Mouse (Mus musculus) MEL (cell line): ENCODE results near the gene Arap1. TPM values are rescaled to one million over a fixed set of nuclear protein-coding genes. Genes with fewer than 3 reads are reported as not detected.

Experiments used
- DNase-seq: peaks from one replicate; pipeline ENCODE4 v3.0.0; 2011; ENCODE audit warnings: low read depth, low spot score
- H3K27ac ChIP-seq: 2 replicates; pipeline ENCODE4 v1.5.1; 2012; ENCODE audit warnings: low read depth, mild to moderate bottlenecking, control low read depth, low read length, moderate library complexity; ENCODE audit not compliant: control insufficient read depth
- H3K27me3 ChIP-seq, 2 experiments: fragments of 150-350 bp in 1 of 2; sonication (generic) in 1 of 2; 2 replicates each; pipeline ENCODE4 v1.6.1; 2012; ENCODE audit warnings: low read length in 2 of 2, mild to moderate bottlenecking in 2 of 2, improper control_type of control experiment in 1 of 2, moderate library complexity in 1 of 2; ENCODE audit not compliant: insufficient read depth in 2 of 2, control insufficient read depth in 1 of 2
- H3K36me3 ChIP-seq, 2 experiments: 2 replicates each; pipeline ENCODE4 v1.6.1; 2012 to 2014; ENCODE audit warnings: low read length in 2 of 2, improper control_type of control experiment in 1 of 2, inconsistent platforms in 1 of 2, mild to moderate bottlenecking in 1 of 2; ENCODE audit not compliant: insufficient read depth in 2 of 2, control insufficient read depth in 1 of 2
- H3K4me1 ChIP-seq, 2 experiments: fragments of 150-350 bp in 1 of 2; sonication (generic) in 1 of 2; 2 replicates each; pipeline ENCODE4 v1.6.1; 2012; ENCODE audit warnings: low read length in 2 of 2, improper control_type of control experiment in 1 of 2, mild to moderate bottlenecking in 1 of 2; ENCODE audit not compliant: insufficient read depth in 2 of 2, control insufficient read depth in 1 of 2
- H3K4me3 ChIP-seq, 2 experiments: fragments of 150-350 bp in 1 of 2; sonication (generic) in 1 of 2; 2 replicates each; pipeline ENCODE4 v1.5.1; 2012; ENCODE audit warnings: low read depth in 2 of 2, low read length in 2 of 2, mild to moderate bottlenecking in 2 of 2, moderate library complexity in 2 of 2, control low read depth in 1 of 2, improper control_type of control experiment in 1 of 2; ENCODE audit not compliant: control insufficient read depth in 1 of 2, insufficient read depth in 1 of 2
- H3K79me2 ChIP-seq: 2 replicates; pipeline ENCODE4 v1.6.1; 2012; ENCODE audit warnings: mild to moderate bottlenecking, low read length, moderate library complexity; ENCODE audit not compliant: control insufficient read depth, poor library complexity, insufficient read depth
- H3K9ac ChIP-seq: 2 replicates; pipeline ENCODE4 v1.6.1; 2012; ENCODE audit warnings: low read depth, mild to moderate bottlenecking, control low read depth, low read length, moderate library complexity; ENCODE audit not compliant: control insufficient read depth, poor library complexity, severe bottlenecking
- H3K9me3 ChIP-seq: fragments of 150-350 bp; sonication (generic); replicated peaks from 2 replicates; pipeline ENCODE4 v1.6.1; 2012; ENCODE audit warnings: mild to moderate bottlenecking, low read length, improper control_type of control experiment, moderate library complexity; ENCODE audit not compliant: insufficient read depth
- BHLHE40 ChIP-seq: IDR thresholded peaks from 2 replicates; pipeline ENCODE4 v1.6.1; 2012; ENCODE audit warnings: low read depth, mild to moderate bottlenecking, inconsistent platforms, low read length, improper control_type of control experiment, borderline replicate concordance
- CHD1 ChIP-seq: IDR thresholded peaks from 2 replicates; pipeline ENCODE4 v1.6.1; 2012; ENCODE audit warnings: low read depth, mild to moderate bottlenecking, inconsistent platforms, low read length, improper control_type of control experiment
- CHD2 ChIP-seq: IDR thresholded peaks from 2 replicates; pipeline ENCODE4 v1.6.1; 2011; ENCODE audit warnings: low read length, improper control_type of control experiment
- CTCF ChIP-seq, 3 experiments: IDR thresholded peaks in 2 of 3; conservative IDR thresholded peaks in 1 of 3; 2 replicates each; pipeline ENCODE4 v1.5.1; 2011 to 2012; ENCODE audit warnings: low read length in 3 of 3, low read depth in 2 of 3, mild to moderate bottlenecking in 2 of 3, improper control_type of control experiment in 1 of 3, inconsistent platforms in 1 of 3, mixed read lengths in 1 of 3, moderate library complexity in 1 of 3; ENCODE audit not compliant: control insufficient read depth in 1 of 3, insufficient read depth in 1 of 3, poor library complexity in 1 of 3, severe bottlenecking in 1 of 3
- E2F4 ChIP-seq: IDR thresholded peaks from 2 replicates; pipeline ENCODE4 v1.6.1; 2011; ENCODE audit warnings: low read depth, low read length, improper control_type of control experiment, borderline replicate concordance
- ELF1 ChIP-seq: IDR thresholded peaks from 2 replicates; pipeline ENCODE4 v1.6.1; 2014; ENCODE audit warnings: low read depth, mild to moderate bottlenecking, inconsistent platforms, low read length, improper control_type of control experiment, moderate library complexity
- EP300 ChIP-seq, 2 experiments: IDR thresholded peaks; 2 replicates each; pipeline ENCODE4 v1.6.1; 2011; ENCODE audit warnings: improper control_type of control experiment in 2 of 2, low read length in 2 of 2, low read depth in 1 of 2, mild to moderate bottlenecking in 1 of 2
- ETS1 ChIP-seq: IDR thresholded peaks from 2 replicates; pipeline ENCODE4 v1.6.1; 2012; ENCODE audit warnings: low read depth, mild to moderate bottlenecking, inconsistent platforms, low read length, improper control_type of control experiment, moderate library complexity
- GABPA ChIP-seq: IDR thresholded peaks from 2 replicates; pipeline ENCODE4 v1.6.1; 2012; ENCODE audit warnings: low read depth, mild to moderate bottlenecking, inconsistent platforms, low read length, improper control_type of control experiment, moderate library complexity
- GATA1 ChIP-seq: IDR thresholded peaks from 2 replicates; pipeline ENCODE4 v1.6.1; 2011; ENCODE audit warnings: low read depth, low read length, improper control_type of control experiment
- HCFC1 ChIP-seq: IDR thresholded peaks from 2 replicates; pipeline ENCODE4 v1.6.1; 2012; ENCODE audit warnings: low read depth, mild to moderate bottlenecking, inconsistent platforms, low read length, improper control_type of control experiment, moderate library complexity
- JUND ChIP-seq: IDR thresholded peaks from 2 replicates; pipeline ENCODE4 v1.6.1; 2011; ENCODE audit warnings: low read depth, mild to moderate bottlenecking, improper control_type of control experiment, low read length
- KAT2A ChIP-seq: conservative IDR thresholded peaks from 2 replicates; pipeline ENCODE4 v1.6.1; 2012; ENCODE audit warnings: low read depth, low read length, improper control_type of control experiment, inconsistent platforms
- MAX ChIP-seq: IDR thresholded peaks from 2 replicates; pipeline ENCODE4 v1.6.1; 2011; ENCODE audit warnings: low read length, improper control_type of control experiment
- MAZ ChIP-seq: IDR thresholded peaks from 2 replicates; pipeline ENCODE4 v1.6.1; 2012; ENCODE audit warnings: low read depth, mild to moderate bottlenecking, inconsistent platforms, low read length, improper control_type of control experiment
- MEF2A ChIP-seq: IDR thresholded peaks from 2 replicates; pipeline ENCODE4 v1.6.1; 2014; ENCODE audit warnings: low read depth, mild to moderate bottlenecking, inconsistent platforms, low read length, improper control_type of control experiment; ENCODE audit not compliant: poor library complexity, insufficient replicate concordance, severe bottlenecking; ENCODE audit errors: extremely low read depth
- MXI1 ChIP-seq: IDR thresholded peaks from 2 replicates; pipeline ENCODE4 v1.6.1; 2011; ENCODE audit warnings: mild to moderate bottlenecking, low read depth, low read length, improper control_type of control experiment
- MYB ChIP-seq: IDR thresholded peaks from 2 replicates; pipeline ENCODE4 v1.6.1; 2011; ENCODE audit warnings: mild to moderate bottlenecking, low read depth, low read length, improper control_type of control experiment
- MYC ChIP-seq: IDR thresholded peaks from 2 replicates; pipeline ENCODE4 v1.6.1; 2011; ENCODE audit warnings: low read depth, mild to moderate bottlenecking, low read length, improper control_type of control experiment, moderate library complexity
- NELFE ChIP-seq: IDR thresholded peaks from 2 replicates; pipeline ENCODE4 v1.6.1; 2011; ENCODE audit warnings: low read depth, low read length, improper control_type of control experiment
- NRF1 ChIP-seq: IDR thresholded peaks from 2 replicates; pipeline ENCODE4 v1.6.1; 2014; ENCODE audit warnings: low read depth, mild to moderate bottlenecking, inconsistent platforms, low read length, improper control_type of control experiment, moderate library complexity; ENCODE audit not compliant: poor library complexity, insufficient read depth, severe bottlenecking
- POLR2A ChIP-seq, 2 experiments: IDR thresholded peaks; 2 replicates each; pipeline ENCODE4 v1.6.1; 2011 to 2012; ENCODE audit warnings: low read length in 2 of 2, mild to moderate bottlenecking in 2 of 2, control low read depth in 1 of 2, improper control_type of control experiment in 1 of 2, low read depth in 1 of 2, moderate library complexity in 1 of 2; ENCODE audit not compliant: control insufficient read depth in 1 of 2, insufficient read depth in 1 of 2, poor library complexity in 1 of 2
- POLR2AphosphoS2 ChIP-seq: IDR thresholded peaks from 2 replicates; pipeline ENCODE4 v1.6.1; 2011; ENCODE audit warnings: low read length, improper control_type of control experiment
- RAD21 ChIP-seq: IDR thresholded peaks from 2 replicates; pipeline ENCODE4 v1.6.1; 2011; ENCODE audit warnings: mild to moderate bottlenecking, low read depth, low read length, improper control_type of control experiment
- SIN3A ChIP-seq: IDR thresholded peaks from 2 replicates; pipeline ENCODE4 v1.6.1; 2012; ENCODE audit warnings: low read length, improper control_type of control experiment, inconsistent platforms
- SMC3 ChIP-seq: IDR thresholded peaks from 2 replicates; pipeline ENCODE4 v1.6.1; 2011; ENCODE audit warnings: low read depth, low read length, improper control_type of control experiment
- TAL1 ChIP-seq: IDR thresholded peaks from 2 replicates; pipeline ENCODE4 v1.6.1; 2012; ENCODE audit warnings: mild to moderate bottlenecking, inconsistent platforms, low read length, moderate library complexity, mixed read lengths
- TBP ChIP-seq: IDR thresholded peaks from 2 replicates; pipeline ENCODE4 v1.8.0; 2011; ENCODE audit warnings: low read depth, low read length, improper control_type of control experiment
- UBTF ChIP-seq: IDR thresholded peaks from 2 replicates; pipeline ENCODE4 v1.6.1; 2012; ENCODE audit warnings: low read depth, mild to moderate bottlenecking, inconsistent platforms, low read length, improper control_type of control experiment, moderate library complexity, borderline replicate concordance; ENCODE audit not compliant: insufficient read depth
- USF1 ChIP-seq: IDR thresholded peaks from 2 replicates; pipeline ENCODE4 v1.6.1; 2014; ENCODE audit warnings: low read depth, mild to moderate bottlenecking, inconsistent platforms, low read length, improper control_type of control experiment, moderate library complexity
- ZC3H11A ChIP-seq: IDR thresholded peaks from 2 replicates; pipeline ENCODE4 v1.6.1; 2012; ENCODE audit warnings: low read depth, mild to moderate bottlenecking, inconsistent platforms, low read length, improper control_type of control experiment
- ZMIZ1 ChIP-seq: IDR thresholded peaks from 2 replicates; pipeline ENCODE4 v1.6.1; 2012; ENCODE audit warnings: low read depth, mild to moderate bottlenecking, inconsistent platforms, low read length, improper control_type of control experiment, moderate library complexity
- ZNF384 ChIP-seq: IDR thresholded peaks from 2 replicates; pipeline ENCODE4 v1.6.1; 2012; ENCODE audit warnings: low read depth, mild to moderate bottlenecking, inconsistent platforms, low read length, improper control_type of control experiment
- polyA plus RNA-seq, 2 experiments: library from polyadenylated mRNA; stranded (reverse) in 1 of 2; unstranded in 1 of 2; fragments of >175 nt in 1 of 2; fragments of >200 nt in 1 of 2; gene quantifications; 2 replicates each; pipeline versions ENCODE4 v1.2.1 to v1.2.4; 2012; ENCODE audit warnings: low replicate concordance in 2 of 2, low read depth in 1 of 2; ENCODE audit not compliant: insufficient read length in 2 of 2, insufficient read depth in 1 of 2, missing spikeins in 1 of 2
- total RNA-seq: library from RNA; depleted of rRNA; stranded (reverse); fragments of 300-350 nt; gene quantifications from 2 replicates; pipeline ENCODE4 v1.2.3, GENCODE M21; 2012

Gene Arap1
- total and polyA plus RNA-seq, 3 experiments, result 13.6 to 27.1 TPM; not detected in 1

GRCm38 (mm10) chr7:101450422-101451401 lies 102.8 kb downstream of the Arap1 start:
- Histone ChIP-seq H3K27me3 (peaks cover 4 to 6% of the 10 kb centered on the region in 2 experiments), H3K27ac (no peak overlapping the region), H3K9me3 (no peaks in the 10 kb centered on the region), H3K79me2 (no peaks in the 10 kb centered on the region), H3K4me3 (peak overlapping the region; percentile 72 to 93), H3K36me3 (no peaks in the 10 kb centered on the region), H3K9ac (peak overlapping the region; percentile 46), H3K4me1 (no peaks in the 10 kb centered on the region)
- peak; percentile 84 for DNase-seq
- TF ChIP-seq ETS1 (no peak), MXI1 (peak; percentile 93), POLR2AphosphoS2 (no peak), SIN3A (peak; percentile 58; the same call in 1 of the 2 replicates), ELF1 (0 out of 2 replicates have a peak, but pooled peaks have one; percentile 19), ZNF384 (no peak), NELFE (no peak), BHLHE40 (peak; percentile 11; the same call in 1 of the 2 replicates), CTCF (IDR thresholded peaks at IDR 0.05 in 2 of 3, conservative IDR thresholded peaks at IDR 0.05 in 1 of 3; ENCODE audit: control insufficient read depth in 1 of 3, insufficient read depth in 1 of 3, low read depth in 2 of 3, low read length in 3 of 3, poor library complexity in 1 of 3, severe bottlenecking in 1 of 3) (peak; percentile 92 to 98 (median 95)), TAL1 (no peak), POLR2A (IDR thresholded peaks at IDR 0.05; ENCODE audit: control insufficient read depth in 1 of 2, insufficient read depth in 1 of 2, low read depth in 1 of 2, low read length in 2 of 2, poor library complexity in 1 of 2) (no peak), SMC3 (peak; percentile 93), MAX (peak; percentile 64), ZMIZ1 (no peak), GATA1 (no peak), USF1 (no peak), NRF1 (no peak), EP300 (IDR thresholded peaks at IDR 0.05; ENCODE audit: low read depth in 1 of 2, low read length in 2 of 2) (no peak), E2F4 (no peak), MAZ (0 out of 2 replicates have a peak, but pooled peaks have one; percentile 51), CHD2 (no peak), HCFC1 (0 out of 2 replicates have a peak, but pooled peaks have one; percentile 12), KAT2A (no peak), TBP (no peak), MYC (peak; percentile 70; the same call in 1 of the 2 replicates), UBTF (0 out of 2 replicates have a peak, but pooled peaks have one; percentile 42), GABPA (no peak), MEF2A (no peak), RAD21 (peak; percentile 79), ZC3H11A (peak; percentile 71), CHD1 (no peak), JUND (no peak), MYB (no peak)
